Mouse (Mus musculus): Measurements from ENCODE around the gene Crebl2. TPM values are rescaled to one million over a fixed set of nuclear protein-coding genes. Genes with fewer than 3 reads are reported as not detected.

Gene Crebl2
- polyA plus RNA-seq, 1 experiment from 2014 or later: 1.3 TPM

DNA sequence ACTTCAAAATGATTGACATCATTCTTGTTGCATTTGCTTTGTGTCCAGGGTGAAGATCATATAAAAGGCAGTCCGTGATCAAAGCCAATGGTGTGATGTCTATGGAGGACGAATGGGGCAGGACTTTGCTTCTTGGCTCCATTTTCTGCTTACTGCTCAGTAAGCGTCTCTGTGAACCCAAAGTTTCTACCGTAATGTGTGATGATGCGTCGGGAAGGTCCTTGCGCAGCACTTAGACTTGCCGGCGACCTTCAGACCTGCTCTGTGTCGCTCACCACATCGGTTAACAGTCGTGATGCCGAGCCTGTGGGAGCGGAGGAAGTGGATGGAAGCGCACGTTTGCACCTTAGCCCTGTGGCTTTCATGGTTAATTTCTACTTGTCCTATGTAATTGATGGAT is 26.0 kb downstream of the Crebl2 start:
- Histone ChIP-seq H3K4me3 (ENCODE audit: low read depth, low read length) (no peak overlapping the region), H3K27me3 (ENCODE audit: control insufficient read depth, insufficient read depth, low read length) (no peaks in the 10 kb centered on the region), H3K4me1 (ENCODE audit: control insufficient read depth, insufficient read depth, low read length) (peaks cover 2% of the 10 kb centered on the region; the same call in 1 of the 2 replicates), H3K9me3 (ENCODE audit: control insufficient read depth, low read length) (no peaks in the 10 kb centered on the region), H3K27ac (replicated peaks; ENCODE audit: low read depth, low read length) (no peak overlapping the region), H3K9ac (ENCODE audit: low read length) (no peak overlapping the region), H3K4me2 (ENCODE audit: low read depth, severe bottlenecking) (no peak overlapping the region), H3K36me3 (ENCODE audit: control insufficient read depth, insufficient read depth, low read length) (no peaks in the 10 kb centered on the region)
- 86% methylated on average over 16 of the region's 16 CpGs for WGBS
- DNase-seq (ENCODE audit: low spot score): no peak
- no peak for ATAC-seq (ENCODE audit: insufficient number of reproducible peaks, low FRiP score, low TSS enrichment, low read depth)

DNA sequence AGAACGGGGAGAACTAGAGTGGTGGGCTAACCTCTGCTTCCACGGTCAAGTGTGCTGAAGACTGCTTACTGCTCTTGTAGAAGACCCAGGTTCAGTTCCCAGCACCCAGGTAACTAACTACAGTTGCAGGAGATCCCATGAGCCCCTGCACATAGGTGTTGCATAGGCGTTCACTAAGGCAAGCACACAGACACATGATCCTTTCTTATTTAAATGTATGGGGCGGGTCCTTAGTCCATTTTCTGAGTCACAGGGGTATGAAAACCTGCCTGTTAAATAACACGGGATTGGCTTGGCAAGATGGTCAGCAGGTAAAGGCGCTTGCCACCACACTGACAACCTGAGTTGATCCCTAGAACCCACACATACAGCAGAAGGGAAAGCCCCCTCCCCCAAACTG is 29.1 kb downstream of the Crebl2 start:
- no peak for DNase-seq (ENCODE audit: low spot score)
- H3K9ac ChIP-seq (ENCODE audit: low read length): no peak overlapping the region
- H3K9me3 ChIP-seq (ENCODE audit: control insufficient read depth, low read length): no peaks in the 10 kb centered on the region
- H3K27me3 ChIP-seq (ENCODE audit: control insufficient read depth, insufficient read depth, low read length): no peaks in the 10 kb centered on the region
- no peak overlapping the region for H3K4me3 ChIP-seq (ENCODE audit: low read depth, low read length)
- H3K27ac ChIP-seq (replicated peaks; ENCODE audit: low read depth, low read length): no peak overlapping the region
- 90% methylated on average over 6 of the region's 6 CpGs for WGBS
- H3K4me1 ChIP-seq (ENCODE audit: control insufficient read depth, insufficient read depth, low read length): peaks cover 7% of the 10 kb centered on the region; the same call in 1 of the 2 replicates
- no peak for ATAC-seq (ENCODE audit: insufficient number of reproducible peaks, low FRiP score, low TSS enrichment, low read depth)
- no peaks in the 10 kb centered on the region for H3K36me3 ChIP-seq (ENCODE audit: control insufficient read depth, insufficient read depth, low read length)
- H3K4me2 ChIP-seq (ENCODE audit: low read depth, severe bottlenecking): no peak overlapping the region

DNA sequence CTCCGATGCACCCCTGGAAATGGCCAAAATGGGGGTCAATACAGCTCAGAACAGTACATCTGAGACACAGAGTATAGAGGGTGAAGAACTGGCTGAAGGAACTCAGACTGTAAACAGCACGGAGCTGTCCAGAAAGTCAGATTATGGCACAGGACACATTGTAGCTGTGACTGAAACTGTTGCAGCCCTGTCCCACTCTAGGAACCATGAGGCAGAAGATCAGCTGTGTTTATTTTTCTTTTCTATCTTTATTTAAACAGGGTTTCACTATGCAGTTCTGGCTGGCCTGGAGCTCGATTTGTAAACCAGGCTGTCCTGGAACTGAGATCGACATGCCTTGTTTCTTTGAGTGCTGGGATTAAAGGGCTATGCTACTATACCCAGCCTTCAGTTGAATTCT is 30.3 kb downstream of the Crebl2 start:
- DNase-seq (ENCODE audit: low spot score) (no peak), ATAC-seq (ENCODE audit: insufficient number of reproducible peaks, low FRiP score, low TSS enrichment, low read depth) (no peak)
- Histone ChIP-seq H3K27ac (replicated peaks; ENCODE audit: low read depth, low read length) (no peak overlapping the region), H3K4me1 (ENCODE audit: control insufficient read depth, insufficient read depth, low read length) (peaks cover 7% of the 10 kb centered on the region; the same call in 1 of the 2 replicates), H3K36me3 (ENCODE audit: control insufficient read depth, insufficient read depth, low read length) (no peaks in the 10 kb centered on the region), H3K4me3 (ENCODE audit: low read depth, low read length) (no peak overlapping the region), H3K9ac (ENCODE audit: low read length) (no peak overlapping the region), H3K4me2 (ENCODE audit: low read depth, severe bottlenecking) (no peak overlapping the region), H3K27me3 (ENCODE audit: control insufficient read depth, insufficient read depth, low read length) (no peaks in the 10 kb centered on the region), H3K9me3 (ENCODE audit: control insufficient read depth, low read length) (no peaks in the 10 kb centered on the region)
- WGBS: 80% methylated on average over 4 of the region's 4 CpGs

DNA sequence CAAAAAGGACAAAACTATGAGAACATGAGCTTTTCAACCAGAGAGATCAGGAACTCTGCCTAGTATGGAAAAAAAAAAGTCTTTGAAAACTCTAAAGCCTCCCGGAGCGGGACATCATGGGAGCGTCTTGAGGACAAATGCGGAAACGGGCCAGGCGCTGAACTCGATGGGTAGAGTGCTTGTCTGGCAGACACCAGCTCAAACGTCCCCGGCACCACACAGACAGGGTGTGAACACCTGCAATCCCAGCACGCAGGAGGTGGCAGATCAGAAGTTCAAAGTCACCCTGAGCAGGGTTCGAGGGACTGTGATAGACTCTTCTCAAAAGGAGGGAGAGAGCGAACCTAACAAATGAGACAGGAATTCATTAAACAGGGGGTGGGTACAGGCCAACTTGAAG is 31.4 kb downstream of the Crebl2 start:
- H3K4me3 ChIP-seq (ENCODE audit: low read depth, low read length): no peak overlapping the region
- H3K27ac ChIP-seq (replicated peaks; ENCODE audit: low read depth, low read length): no peak overlapping the region
- ATAC-seq (ENCODE audit: insufficient number of reproducible peaks, low FRiP score, low TSS enrichment, low read depth) (no peak), DNase-seq (ENCODE audit: low spot score) (no peak)
- no peaks in the 10 kb centered on the region for H3K9me3 ChIP-seq (ENCODE audit: control insufficient read depth, low read length)
- 81% methylated on average over 12 of the region's 12 CpGs for WGBS
- no peaks in the 10 kb centered on the region for H3K36me3 ChIP-seq (ENCODE audit: control insufficient read depth, insufficient read depth, low read length)
- H3K27me3 ChIP-seq (ENCODE audit: control insufficient read depth, insufficient read depth, low read length): no peaks in the 10 kb centered on the region
- H3K4me2 ChIP-seq (ENCODE audit: low read depth, severe bottlenecking): no peak overlapping the region
- no peak overlapping the region for H3K9ac ChIP-seq (ENCODE audit: low read length)
- peaks cover 7% of the 10 kb centered on the region; the same call in 1 of the 2 replicates for H3K4me1 ChIP-seq (ENCODE audit: control insufficient read depth, insufficient read depth, low read length)

DNA sequence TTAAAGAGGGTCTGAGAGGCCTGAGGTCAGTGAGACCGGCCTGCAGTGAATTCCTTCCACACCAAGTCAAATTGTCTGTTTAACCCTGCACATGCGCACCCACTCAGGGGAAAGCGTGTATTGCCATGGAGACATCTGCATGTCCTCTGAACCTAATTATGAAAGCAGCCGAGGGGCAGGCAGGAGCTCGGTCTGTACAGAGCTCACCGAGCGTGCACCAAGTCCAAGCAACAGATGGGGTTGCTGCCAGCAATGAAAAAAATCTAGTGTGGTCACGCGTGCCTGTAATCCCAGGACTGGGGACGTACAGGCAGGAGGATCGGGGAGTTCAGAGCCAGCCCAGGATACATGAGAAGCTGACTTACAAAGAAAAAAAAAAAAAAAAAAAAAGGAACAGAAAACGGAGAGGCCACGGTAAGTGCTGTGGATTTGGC is 32.7 kb downstream of the Crebl2 start:
- peaks cover 7% of the 10 kb centered on the region; the same call in 1 of the 2 replicates for H3K4me1 ChIP-seq (ENCODE audit: control insufficient read depth, insufficient read depth, low read length)
- H3K27me3 ChIP-seq (ENCODE audit: control insufficient read depth, insufficient read depth, low read length): no peaks in the 10 kb centered on the region
- WGBS: 26% methylated on average over 13 of the region's 13 CpGs
- H3K9ac ChIP-seq (ENCODE audit: low read length): peak overlapping the region; percentile 3; the same call in 1 of the 2 replicates
- H3K36me3 ChIP-seq (ENCODE audit: control insufficient read depth, insufficient read depth, low read length): no peaks in the 10 kb centered on the region
- DNase-seq (ENCODE audit: low spot score) (peak; percentile 54), ATAC-seq (ENCODE audit: insufficient number of reproducible peaks, low FRiP score, low TSS enrichment, low read depth) (peak; percentile 82)
- H3K9me3 ChIP-seq (ENCODE audit: control insufficient read depth, low read length): no peaks in the 10 kb centered on the region
- H3K27ac ChIP-seq (replicated peaks; ENCODE audit: low read depth, low read length): no peak overlapping the region
- H3K4me3 ChIP-seq (ENCODE audit: low read depth, low read length): peak overlapping the region; percentile 10; the same call in 1 of the 2 replicates
- H3K4me2 ChIP-seq (ENCODE audit: low read depth, severe bottlenecking): peak overlapping the region; percentile 37

DNA sequence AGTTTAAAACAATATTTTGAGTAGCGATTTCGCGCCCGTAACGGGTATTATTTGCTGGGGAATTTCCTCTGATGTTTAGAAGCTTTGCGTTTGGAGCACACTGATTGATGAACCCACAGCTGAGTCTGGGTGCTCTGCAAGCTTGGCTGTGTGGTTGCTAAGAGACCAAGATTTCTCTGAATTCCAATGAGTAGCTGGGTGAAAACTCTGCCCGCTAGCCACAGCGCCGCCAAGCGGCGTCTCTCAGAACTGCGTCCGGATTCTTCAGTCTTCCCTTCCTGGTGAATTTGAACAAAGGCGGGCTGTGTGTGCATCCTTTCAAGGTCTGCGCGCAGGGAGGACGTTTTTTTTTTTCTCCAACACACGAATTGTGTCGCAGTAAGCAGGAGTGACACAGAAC is 33.2 kb downstream of the Crebl2 start:
- WGBS: 2% methylated on average over 19 of the region's 19 CpGs
- ATAC-seq (ENCODE audit: insufficient number of reproducible peaks, low FRiP score, low TSS enrichment, low read depth): peak; percentile 80
- Histone ChIP-seq H3K36me3 (ENCODE audit: control insufficient read depth, insufficient read depth, low read length) (no peaks in the 10 kb centered on the region), H3K9ac (ENCODE audit: low read length) (no peak overlapping the region; the same call in 1 of the 2 replicates), H3K4me1 (ENCODE audit: control insufficient read depth, insufficient read depth, low read length) (peaks cover 7% of the 10 kb centered on the region; the same call in 1 of the 2 replicates), H3K4me2 (ENCODE audit: low read depth, severe bottlenecking) (peak overlapping the region; percentile 37), H3K27ac (replicated peaks; ENCODE audit: low read depth, low read length) (no peak overlapping the region), H3K27me3 (ENCODE audit: control insufficient read depth, insufficient read depth, low read length) (no peaks in the 10 kb centered on the region), H3K4me3 (ENCODE audit: low read depth, low read length) (peak overlapping the region; percentile 10; the same call in 1 of the 2 replicates), H3K9me3 (ENCODE audit: control insufficient read depth, low read length) (no peaks in the 10 kb centered on the region)
- peak; percentile 99 for DNase-seq (ENCODE audit: low spot score)

DNA sequence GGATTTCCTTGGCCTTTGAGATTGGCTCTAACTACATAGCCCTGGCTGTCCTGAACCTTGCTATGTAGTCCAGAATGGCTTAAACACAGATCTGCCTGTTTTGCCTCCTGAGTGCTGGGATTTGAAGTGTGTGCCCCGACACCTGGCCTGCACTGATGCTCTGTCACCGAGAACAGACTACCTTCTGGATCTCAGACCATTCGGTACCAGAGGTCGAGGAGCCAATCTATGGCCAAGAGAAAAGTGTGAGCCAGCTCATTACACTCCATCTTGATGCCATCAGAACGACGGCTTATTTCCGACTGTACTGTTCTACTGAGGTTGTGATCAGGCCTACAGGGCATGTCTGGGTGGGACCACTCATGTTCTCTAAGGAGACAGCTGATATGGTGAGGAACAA is 36.2 kb downstream of the Crebl2 start:
- Histone ChIP-seq H3K36me3 (ENCODE audit: control insufficient read depth, insufficient read depth, low read length) (no peaks in the 10 kb centered on the region), H3K9ac (ENCODE audit: low read length) (no peak overlapping the region), H3K27me3 (ENCODE audit: control insufficient read depth, insufficient read depth, low read length) (no peaks in the 10 kb centered on the region), H3K4me2 (ENCODE audit: low read depth, severe bottlenecking) (no peak overlapping the region), H3K9me3 (ENCODE audit: control insufficient read depth, low read length) (no peaks in the 10 kb centered on the region), H3K27ac (replicated peaks; ENCODE audit: low read depth, low read length) (no peak overlapping the region), H3K4me3 (ENCODE audit: low read depth, low read length) (no peak overlapping the region), H3K4me1 (ENCODE audit: control insufficient read depth, insufficient read depth, low read length) (peaks cover 5% of the 10 kb centered on the region; the same call in 1 of the 2 replicates)
- DNase-seq (ENCODE audit: low spot score): no peak
- 92% methylated on average over 7 of the region's 7 CpGs for WGBS
- no peak for ATAC-seq (ENCODE audit: insufficient number of reproducible peaks, low FRiP score, low TSS enrichment, low read depth)

DNA sequence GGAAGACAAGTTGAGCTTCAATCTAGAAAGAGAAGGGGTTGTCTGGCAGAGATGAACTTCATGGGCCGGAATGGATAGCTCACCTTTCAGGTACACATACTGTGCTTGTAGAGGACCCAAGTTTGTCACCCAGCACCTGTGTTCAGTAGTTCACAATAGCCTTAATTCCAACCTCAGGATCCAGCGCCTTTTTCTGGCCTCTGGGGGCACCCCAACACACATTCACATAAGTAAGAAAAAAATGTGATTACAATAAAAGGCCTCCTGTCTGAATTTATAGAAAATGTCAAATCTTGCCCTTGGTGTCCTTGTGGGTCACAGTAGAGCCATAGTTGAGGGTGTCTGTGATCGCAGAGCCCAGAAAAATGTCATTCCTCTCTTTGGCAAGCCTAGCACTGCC is 37.4 kb downstream of the Crebl2 start:
- Histone ChIP-seq H3K9ac (ENCODE audit: low read length) (no peak overlapping the region), H3K9me3 (ENCODE audit: control insufficient read depth, low read length) (no peaks in the 10 kb centered on the region), H3K27ac (replicated peaks; ENCODE audit: low read depth, low read length) (no peak overlapping the region), H3K4me2 (ENCODE audit: low read depth, severe bottlenecking) (no peak overlapping the region), H3K4me1 (ENCODE audit: control insufficient read depth, insufficient read depth, low read length) (peaks cover 4% of the 10 kb centered on the region; the same call in 1 of the 2 replicates), H3K36me3 (ENCODE audit: control insufficient read depth, insufficient read depth, low read length) (no peaks in the 10 kb centered on the region), H3K4me3 (ENCODE audit: low read depth, low read length) (no peak overlapping the region), H3K27me3 (ENCODE audit: control insufficient read depth, insufficient read depth, low read length) (no peaks in the 10 kb centered on the region)
- WGBS: 92% methylated on average over 3 of the region's 3 CpGs
- no peak for ATAC-seq (ENCODE audit: insufficient number of reproducible peaks, low FRiP score, low TSS enrichment, low read depth)
- DNase-seq (ENCODE audit: low spot score): no peak

DNA sequence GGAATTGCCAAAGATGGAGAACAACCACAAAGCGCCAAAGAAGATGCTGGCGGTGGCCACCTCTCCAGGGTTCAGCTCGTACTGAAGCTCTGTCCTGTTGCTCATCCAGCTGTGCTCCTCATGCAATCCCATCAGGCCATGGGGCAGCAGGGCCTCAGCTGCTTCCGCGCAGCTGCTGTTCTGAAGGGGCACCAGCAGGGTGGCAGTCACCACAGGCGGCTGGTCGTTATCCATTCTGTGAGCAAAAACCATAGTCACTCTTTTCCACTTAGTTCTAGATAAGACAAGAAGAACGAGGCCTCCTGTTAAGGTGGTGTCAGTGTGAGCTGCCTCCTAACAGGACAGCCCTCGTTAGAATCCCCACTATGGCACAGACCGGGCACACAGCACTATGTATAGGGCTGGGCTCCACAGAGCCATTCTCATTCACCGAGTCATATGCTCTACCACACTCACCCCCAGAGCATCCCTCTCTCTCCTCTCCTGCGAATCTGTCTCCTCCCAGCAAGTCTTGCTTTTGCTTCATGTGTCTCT is 40.3 kb downstream of the Crebl2 start:
- no peak overlapping the region for H3K4me3 ChIP-seq (ENCODE audit: low read depth, low read length)
- H3K9ac ChIP-seq (ENCODE audit: low read length): no peak overlapping the region
- no peaks in the 10 kb centered on the region for H3K9me3 ChIP-seq (ENCODE audit: control insufficient read depth, low read length)
- DNase-seq (ENCODE audit: low spot score) (no peak), ATAC-seq (ENCODE audit: insufficient number of reproducible peaks, low FRiP score, low TSS enrichment, low read depth) (no peak)
- H3K27me3 ChIP-seq (ENCODE audit: control insufficient read depth, insufficient read depth, low read length): no peaks in the 10 kb centered on the region
- H3K4me1 ChIP-seq (ENCODE audit: control insufficient read depth, insufficient read depth, low read length): no peaks in the 10 kb centered on the region
- no peaks in the 10 kb centered on the region for H3K36me3 ChIP-seq (ENCODE audit: control insufficient read depth, insufficient read depth, low read length)
- WGBS: 88% methylated on average over 12 of the region's 12 CpGs
- H3K27ac ChIP-seq (replicated peaks; ENCODE audit: low read depth, low read length): no peak overlapping the region
- H3K4me2 ChIP-seq (ENCODE audit: low read depth, severe bottlenecking): no peak overlapping the region

Data from limb, embryonic 11.5 days (tissue).